Mouse (Mus musculus): ENCODE results near the gene Ascl1. TPM values are rescaled to one million over a fixed set of nuclear protein-coding genes. Genes with fewer than 3 reads are reported as not detected.
A peak's percentile ranks its signal among the peaks of the same experiment; 100 is the strongest.

The Ascl1 gene
- polyA plus RNA-seq, 1 experiment from 2014 or later: 60.6 TPM

- 9% methylated on average over 5 of the region's 5 CpGs for WGBS
These were observed 8.8 kb upstream of the Ascl1 start for GRCm38 (mm10) chr10:87502283-87502682.

DNA sequence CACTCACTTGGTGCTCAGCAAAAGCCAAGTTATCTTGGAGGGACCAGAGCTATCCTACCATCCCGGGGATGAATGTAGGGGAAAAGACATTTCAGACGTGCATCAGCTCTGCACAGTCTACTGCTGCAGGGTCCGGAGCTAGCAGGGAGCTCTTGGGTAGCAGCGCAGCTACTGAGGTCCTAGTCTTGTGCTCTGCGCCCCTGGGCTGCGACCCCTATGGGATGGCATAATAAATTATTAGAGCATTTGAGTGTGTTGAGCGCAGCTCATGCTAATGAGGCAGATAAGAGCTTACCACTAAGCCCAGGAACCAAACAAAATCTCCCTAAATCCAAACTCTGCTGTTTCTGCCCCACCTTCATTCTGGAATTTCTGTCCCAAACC, 8.2 kb upstream of the Ascl1 start:
- Histone ChIP-seq H3K4me3 (ENCODE audit: low read depth, low read length) (peak overlapping the region; percentile 21), H3K9ac (ENCODE audit: low read length) (peak overlapping the region; percentile 39), H3K4me1 (replicated peaks; ENCODE audit: control insufficient read depth, insufficient read depth, low read length) (peaks cover 27% of the 10 kb centered on the region), H3K4me2 (ENCODE audit: low read depth, low read length, severe bottlenecking) (peak overlapping the region; percentile 54), H3K36me3 (ENCODE audit: control insufficient read depth, insufficient read depth, low read length) (no peaks in the 10 kb centered on the region), H3K27ac (ENCODE audit: low read depth, low read length) (peak overlapping the region; percentile 68), H3K9me3 (ENCODE audit: control insufficient read depth, low read length) (peaks cover 3% of the 10 kb centered on the region; the same call in 1 of the 2 replicates), H3K27me3 (ENCODE audit: control insufficient read depth, insufficient read depth, low read length) (peaks cover 27% of the 10 kb centered on the region)
- peak; percentile 63 for ATAC-seq (replicated peaks; ENCODE audit: low FRiP score)
- WGBS: 3% methylated on average over 7 of the region's 7 CpGs
- peak; percentile 64 for DNase-seq (ENCODE audit: low spot score)

More at GRCm38 (mm10) chr10:87502283-87502682, 8.8 kb upstream of the Ascl1 start:
- DNase-seq (ENCODE audit: low spot score) (peak; percentile 66), ATAC-seq (replicated peaks; ENCODE audit: low FRiP score) (peak; percentile 53; the same call in 1 of the 2 replicates)
- Histone ChIP-seq H3K36me3 (ENCODE audit: control insufficient read depth, insufficient read depth, low read length) (no peaks in the 10 kb centered on the region), H3K9ac (ENCODE audit: low read length) (no peak overlapping the region; the same call in 1 of the 2 replicates), H3K4me2 (ENCODE audit: low read depth, low read length, severe bottlenecking) (0 out of 2 replicates have a peak overlapping the region, but pooled peaks have one; percentile 54), H3K9me3 (ENCODE audit: control insufficient read depth, low read length) (peaks cover 3% of the 10 kb centered on the region; the same call in 1 of the 2 replicates), H3K27me3 (ENCODE audit: control insufficient read depth, insufficient read depth, low read length) (peaks cover 24% of the 10 kb centered on the region), H3K27ac (ENCODE audit: low read depth, low read length) (0 out of 2 replicates have a peak overlapping the region, but pooled peaks have one; percentile 68), H3K4me1 (replicated peaks; ENCODE audit: control insufficient read depth, insufficient read depth, low read length) (peaks cover 27% of the 10 kb centered on the region), H3K4me3 (ENCODE audit: low read depth, low read length) (no peak overlapping the region)

DNA sequence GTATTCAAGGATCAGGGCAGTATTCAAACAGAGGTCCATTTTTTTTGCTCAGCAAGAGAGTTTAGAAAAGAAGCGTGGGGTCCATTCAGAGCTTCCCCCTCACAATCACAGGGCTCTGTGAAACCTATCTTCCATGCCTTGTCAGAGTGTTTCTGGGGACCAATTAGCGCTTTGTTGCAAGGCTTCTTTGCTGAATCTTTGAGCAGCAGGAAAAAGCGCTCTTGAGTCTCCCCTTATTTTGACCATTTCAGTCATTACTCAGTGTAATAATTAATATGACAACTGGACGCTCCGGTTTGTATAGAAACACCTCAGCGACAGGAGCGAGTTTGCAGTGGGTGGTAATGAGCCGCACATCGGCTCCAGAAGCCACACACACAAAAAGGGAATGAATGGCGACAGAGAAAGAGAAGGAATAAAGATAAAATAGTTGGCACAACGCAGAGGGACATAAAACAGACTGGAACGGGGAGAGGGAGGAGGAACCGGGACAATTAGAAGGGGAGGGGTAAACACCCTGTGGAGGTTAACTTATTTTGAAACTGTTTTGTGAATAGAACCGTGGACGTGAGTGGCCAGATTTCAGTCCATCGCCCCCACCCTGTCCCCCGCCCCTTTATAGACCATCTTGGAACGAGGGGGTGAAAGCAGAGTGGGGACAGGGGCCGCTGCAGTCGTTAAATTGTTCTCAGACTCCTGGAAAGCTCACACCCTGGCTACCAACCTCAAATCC, 7.6 kb upstream of the Ascl1 start:
- ATAC-seq (replicated peaks; ENCODE audit: low FRiP score) (peak; percentile 70), DNase-seq (ENCODE audit: low spot score) (peak; percentile 57)
- H3K9ac ChIP-seq (ENCODE audit: low read length): peak overlapping the region; percentile 39
- H3K36me3 ChIP-seq (ENCODE audit: control insufficient read depth, insufficient read depth, low read length): no peaks in the 10 kb centered on the region
- peaks cover 27% of the 10 kb centered on the region for H3K27me3 ChIP-seq (ENCODE audit: control insufficient read depth, insufficient read depth, low read length)
- peak overlapping the region; percentile 21 for H3K4me3 ChIP-seq (ENCODE audit: low read depth, low read length)
- peak overlapping the region; percentile 54 for H3K4me2 ChIP-seq (ENCODE audit: low read depth, low read length, severe bottlenecking)
- peaks cover 27% of the 10 kb centered on the region for H3K4me1 ChIP-seq (replicated peaks; ENCODE audit: control insufficient read depth, insufficient read depth, low read length)
- H3K27ac ChIP-seq (ENCODE audit: low read depth, low read length): peak overlapping the region; percentile 68
- 3% methylated on average over 20 of the region's 20 CpGs for WGBS
- H3K9me3 ChIP-seq (ENCODE audit: control insufficient read depth, low read length): peaks cover 3% of the 10 kb centered on the region; the same call in 1 of the 2 replicates

GRCm38 (mm10) chr10:87497056-87497455, 3.6 kb upstream of the Ascl1 start:
- no peak overlapping the region for H3K27ac ChIP-seq (ENCODE audit: low read depth, low read length)
- H3K4me1 ChIP-seq (replicated peaks; ENCODE audit: control insufficient read depth, insufficient read depth, low read length): peaks cover 25% of the 10 kb centered on the region
- WGBS: 87% methylated on average over 2 of the region's 2 CpGs
- H3K27me3 ChIP-seq (ENCODE audit: control insufficient read depth, insufficient read depth, low read length): peaks cover 23% of the 10 kb centered on the region; the same call in 1 of the 2 replicates
- no peak overlapping the region for H3K9ac ChIP-seq (ENCODE audit: low read length)
- no peak overlapping the region for H3K4me2 ChIP-seq (ENCODE audit: low read depth, low read length, severe bottlenecking)
- ATAC-seq (replicated peaks; ENCODE audit: low FRiP score) (no peak), DNase-seq (ENCODE audit: low spot score) (no peak)
- H3K36me3 ChIP-seq (ENCODE audit: control insufficient read depth, insufficient read depth, low read length): no peaks in the 10 kb centered on the region
- H3K4me3 ChIP-seq (ENCODE audit: low read depth, low read length): no peak overlapping the region
- H3K9me3 ChIP-seq (ENCODE audit: control insufficient read depth, low read length): peaks cover 3% of the 10 kb centered on the region; the same call in 1 of the 2 replicates

DNA sequence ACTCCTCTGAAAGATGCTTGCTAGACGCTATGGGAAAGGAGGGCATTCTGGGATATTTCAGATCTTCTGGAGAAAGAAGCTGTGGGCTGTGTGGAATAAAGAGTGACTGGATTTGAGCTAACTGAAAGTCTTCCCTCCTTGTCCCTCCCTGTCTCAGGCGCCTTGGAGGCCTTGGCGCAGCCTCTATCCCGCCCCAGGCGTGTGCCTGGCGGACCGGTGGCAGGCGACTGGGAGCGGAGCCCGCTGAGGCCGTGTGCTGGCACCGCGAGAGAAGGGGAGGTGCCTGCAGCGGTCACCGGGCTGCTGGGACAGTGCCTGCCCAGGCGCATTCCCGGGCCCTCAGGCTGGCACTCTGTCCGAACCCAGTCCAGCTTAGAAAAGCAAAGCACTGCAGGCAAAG, 1.1 kb upstream of the Ascl1 start:
- 0 out of 2 replicates have a peak, but pooled peaks have one; percentile 6 for ATAC-seq (replicated peaks; ENCODE audit: low FRiP score)
- WGBS: 0% methylated on average over 18 of the region's 18 CpGs
- peaks cover 18% of the 10 kb centered on the region; the same call in 1 of the 2 replicates for H3K27me3 ChIP-seq (ENCODE audit: control insufficient read depth, insufficient read depth, low read length)
- peak; percentile 73 for DNase-seq (ENCODE audit: low spot score)
- peaks cover 16% of the 10 kb centered on the region for H3K4me1 ChIP-seq (replicated peaks; ENCODE audit: control insufficient read depth, insufficient read depth, low read length)
- H3K4me3 ChIP-seq (ENCODE audit: low read depth, low read length): peak overlapping the region; percentile 64
- H3K9ac ChIP-seq (ENCODE audit: low read length): peak overlapping the region; percentile 87
- peaks cover 3% of the 10 kb centered on the region; the same call in 1 of the 2 replicates for H3K9me3 ChIP-seq (ENCODE audit: control insufficient read depth, low read length)
- peak overlapping the region; percentile 84 for H3K4me2 ChIP-seq (ENCODE audit: low read depth, low read length, severe bottlenecking)
- H3K27ac ChIP-seq (ENCODE audit: low read depth, low read length): no peak overlapping the region
- H3K36me3 ChIP-seq (ENCODE audit: control insufficient read depth, insufficient read depth, low read length): no peaks in the 10 kb centered on the region

- Histone ChIP-seq H3K4me2 (ENCODE audit: low read depth, low read length, severe bottlenecking) (peak overlapping the region; percentile 84), H3K4me1 (replicated peaks; ENCODE audit: control insufficient read depth, insufficient read depth, low read length) (peaks cover 16% of the 10 kb centered on the region), H3K36me3 (ENCODE audit: control insufficient read depth, insufficient read depth, low read length) (no peaks in the 10 kb centered on the region), H3K27me3 (ENCODE audit: control insufficient read depth, insufficient read depth, low read length) (peaks cover 18% of the 10 kb centered on the region; the same call in 1 of the 2 replicates), H3K9ac (ENCODE audit: low read length) (peak overlapping the region; percentile 87), H3K9me3 (ENCODE audit: control insufficient read depth, low read length) (peaks cover 3% of the 10 kb centered on the region; the same call in 1 of the 2 replicates), H3K27ac (ENCODE audit: low read depth, low read length) (no peak overlapping the region), H3K4me3 (ENCODE audit: low read depth, low read length) (peak overlapping the region; percentile 64)
- 0% methylated on average over 4 of the region's 4 CpGs for WGBS
- ATAC-seq (replicated peaks; ENCODE audit: low FRiP score): no peak
- no peak for DNase-seq (ENCODE audit: low spot score)
These were observed 716 bp upstream of the Ascl1 start for GRCm38 (mm10) chr10:87494176-87494575.

DNA sequence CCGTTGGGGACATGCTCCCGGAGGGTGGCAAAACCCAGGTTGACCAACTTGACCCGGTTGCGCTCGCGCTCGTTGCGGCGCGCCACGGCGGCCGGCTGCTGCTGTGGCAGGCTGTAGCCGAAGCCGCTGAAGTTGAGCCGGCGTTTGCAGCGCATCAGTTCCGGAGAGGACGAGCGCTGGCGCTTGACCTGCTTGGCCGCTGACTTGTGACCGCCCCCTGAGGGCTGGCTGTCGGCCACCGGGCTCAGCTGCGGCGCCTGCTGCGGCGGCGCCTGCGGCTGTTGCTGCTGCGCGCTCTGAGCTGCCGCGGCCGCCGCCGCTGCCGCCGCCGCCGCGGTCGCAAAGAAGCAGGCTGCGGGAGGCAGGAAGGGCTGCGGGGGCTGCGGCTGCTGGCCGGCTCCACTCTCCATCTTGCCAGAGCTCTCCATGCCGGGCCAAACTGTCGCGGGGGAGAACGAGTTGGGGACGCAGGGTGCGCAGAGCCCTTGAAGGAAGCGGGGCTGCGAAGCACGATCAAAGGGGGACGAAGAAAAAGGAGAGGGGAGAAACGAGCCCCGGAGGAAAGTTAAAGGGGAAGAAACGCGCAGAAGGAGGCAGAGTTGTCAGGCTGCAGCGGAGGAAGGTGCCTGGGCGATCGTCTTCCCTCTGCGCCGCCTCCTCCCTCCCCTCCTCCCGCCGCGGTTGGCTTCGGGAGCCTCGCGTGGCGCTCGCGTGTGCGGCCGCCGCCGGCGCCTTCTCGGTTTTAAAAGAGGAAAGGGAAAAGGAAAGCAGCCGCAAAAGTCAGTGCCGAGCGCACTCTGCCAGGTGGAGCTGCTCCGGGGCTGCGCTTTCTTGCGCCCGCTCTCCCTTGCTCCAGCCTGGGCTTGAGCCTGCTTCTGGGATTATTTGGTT, 554 bp downstream of the Ascl1 start:
- H3K27ac ChIP-seq (ENCODE audit: low read depth, low read length): peak overlapping the region; percentile 91
- peak overlapping the region; percentile 64 for H3K4me3 ChIP-seq (ENCODE audit: low read depth, low read length)
- H3K4me1 ChIP-seq (replicated peaks; ENCODE audit: control insufficient read depth, insufficient read depth, low read length): peaks cover 21% of the 10 kb centered on the region
- H3K4me2 ChIP-seq (ENCODE audit: low read depth, low read length, severe bottlenecking): peak overlapping the region; percentile 84
- peaks cover 2% of the 10 kb centered on the region; the same call in 1 of the 2 replicates for H3K9me3 ChIP-seq (ENCODE audit: control insufficient read depth, low read length)
- H3K36me3 ChIP-seq (ENCODE audit: control insufficient read depth, insufficient read depth, low read length): no peaks in the 10 kb centered on the region
- peak; percentile 82 for DNase-seq (ENCODE audit: low spot score)
- H3K27me3 ChIP-seq (ENCODE audit: control insufficient read depth, insufficient read depth, low read length): peaks cover 14% of the 10 kb centered on the region; the same call in 1 of the 2 replicates
- H3K9ac ChIP-seq (ENCODE audit: low read length): peak overlapping the region; percentile 87
- ATAC-seq (replicated peaks; ENCODE audit: low FRiP score): peak; percentile 6
- WGBS: under 1% methylated on average over 69 of the region's 90 CpGs

DNA sequence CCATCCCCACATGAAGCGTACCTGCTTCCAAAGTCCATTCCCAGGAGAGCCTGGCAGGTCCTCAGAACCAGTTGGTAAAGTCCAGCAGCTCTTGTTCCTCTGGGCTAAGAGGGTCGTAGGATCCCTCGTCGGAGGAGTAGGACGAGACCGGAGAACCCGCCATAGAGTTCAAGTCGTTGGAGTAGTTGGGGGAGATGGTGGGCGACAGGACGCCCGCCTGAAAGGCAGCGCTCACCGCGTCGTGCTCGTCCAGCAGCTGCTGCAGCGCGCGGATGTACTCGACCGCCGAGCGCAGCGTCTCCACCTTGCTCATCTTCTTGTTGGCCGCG, 1.2 kb downstream of the Ascl1 start:
- Histone ChIP-seq H3K36me3 (ENCODE audit: control insufficient read depth, insufficient read depth, low read length) (no peaks in the 10 kb centered on the region), H3K4me2 (ENCODE audit: low read depth, low read length, severe bottlenecking) (peak overlapping the region; percentile 84)

More for the DNA sequence above, 1.2 kb downstream of the Ascl1 start:
- peak overlapping the region; percentile 64 for H3K4me3 ChIP-seq (ENCODE audit: low read depth, low read length)
- H3K27ac ChIP-seq (ENCODE audit: low read depth, low read length): peak overlapping the region; percentile 91
- DNase-seq (ENCODE audit: low spot score) (no peak), ATAC-seq (replicated peaks; ENCODE audit: low FRiP score) (no peak)
- peaks cover 21% of the 10 kb centered on the region for H3K4me1 ChIP-seq (replicated peaks; ENCODE audit: control insufficient read depth, insufficient read depth, low read length)
- H3K9ac ChIP-seq (ENCODE audit: low read length): peak overlapping the region; percentile 87
- peaks cover 13% of the 10 kb centered on the region; the same call in 1 of the 2 replicates for H3K27me3 ChIP-seq (ENCODE audit: control insufficient read depth, insufficient read depth, low read length)
- WGBS: 0% methylated on average over 26 of the region's 26 CpGs
- H3K9me3 ChIP-seq (ENCODE audit: control insufficient read depth, low read length): no peaks in the 10 kb centered on the region
